Mouse (Mus musculus) liver, embryonic 13.5 days (tissue): ENCODE results near the gene Tmem233. TPM values are rescaled to one million over a fixed set of nuclear protein-coding genes. Genes with fewer than 3 reads are reported as not detected.

Experiments used
- ATAC-seq: fragments of 200-750 bp; cut with Nextera tagmentation; 2 replicates; pipeline ENCODE4 v1.8.0; 2017; ENCODE audit warnings: low read depth, mild to moderate bottlenecking, moderate number of reproducible peaks, moderate library complexity
- DNase-seq: peaks from one replicate; pipeline ENCODE4 v3.0.0; 2022
- H3K27ac ChIP-seq: fragments of 300-500 bp; sonication (generic); 2 replicates; pipeline ENCODE4 v1.5.1; 2015; ENCODE audit warnings: moderate library complexity, mild to moderate bottlenecking, inconsistent platforms
- H3K27me3 ChIP-seq: fragments of 300-500 bp; sonication (generic); 2 replicates; pipeline ENCODE4 v1.6.1; 2015; ENCODE audit warnings: mild to moderate bottlenecking, inconsistent platforms
- H3K36me3 ChIP-seq: fragments of 300-500 bp; sonication (generic); 2 replicates; pipeline ENCODE4 v1.6.1; 2015; ENCODE audit warnings: mild to moderate bottlenecking, inconsistent platforms
- H3K4me1 ChIP-seq: fragments of 300-500 bp; sonication (generic); replicated peaks from 2 replicates; pipeline ENCODE4 v1.6.1; 2015; ENCODE audit warnings: inconsistent platforms
- H3K4me2 ChIP-seq: fragments of 300-500 bp; sonication (generic); 2 replicates; pipeline ENCODE4 v1.6.1; 2015; ENCODE audit warnings: inconsistent platforms, mild to moderate bottlenecking, moderate library complexity
- H3K4me3 ChIP-seq: fragments of 300-500 bp; sonication (generic); replicated peaks from 2 replicates; pipeline ENCODE4 v1.5.1; 2015; ENCODE audit warnings: mild to moderate bottlenecking, inconsistent platforms
- H3K9ac ChIP-seq: fragments of 300-500 bp; sonication (generic); 2 replicates; pipeline ENCODE4 v1.6.1; 2015; ENCODE audit warnings: mild to moderate bottlenecking, inconsistent platforms
- H3K9me3 ChIP-seq: fragments of 300-500 bp; sonication (generic); replicated peaks from 2 replicates; pipeline ENCODE4 v1.6.1; 2016; ENCODE audit warnings: inconsistent platforms
- WGBS: fragments of 180-500 bp; shearing (Covaris S2); methylation state at CpG from one replicate; pipeline ENCODE4 v1.1.7; 2015; ENCODE audit not compliant: insufficient replicate concordance; 5-methylcytosine and 5-hydroxymethylcytosine counted together
- polyA plus RNA-seq: library from polyadenylated mRNA; unstranded; fragments of >200 nt; fragmentation: Nextera tagmentation; extraction: Ambion mirVana; gene quantifications from 2 replicates; pipeline ENCODE4 v1.2.1, GENCODE M21; 2015

The Tmem233 gene
- polyA plus RNA-seq, 1 experiment from 2014 or later, result not detected

DNA sequence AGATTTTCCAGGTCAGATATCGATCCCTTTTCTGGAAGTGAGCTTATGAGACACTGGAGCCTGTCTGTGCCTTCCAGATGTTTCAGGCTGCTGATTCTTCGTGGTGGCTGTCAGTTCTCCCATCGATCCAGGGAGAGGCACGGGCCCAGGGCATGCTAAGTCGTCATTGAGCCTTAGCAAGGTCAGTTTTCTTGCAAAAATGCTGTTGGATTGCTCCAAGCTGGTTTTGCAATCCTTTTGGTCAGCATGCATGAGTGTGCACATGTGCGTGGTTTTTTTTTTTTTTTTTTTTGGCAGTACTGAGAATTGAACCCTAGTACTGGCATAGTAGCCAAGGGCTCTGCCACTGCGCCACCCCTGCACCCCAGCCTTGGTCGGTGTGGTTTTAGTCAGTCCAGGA is 79.9 kb downstream of the Tmem233 start:
- H3K27ac ChIP-seq, result no peak overlapping the region
- DNase-seq (no peak), ATAC-seq (no peak)
- H3K9me3 ChIP-seq, result no peaks in the 10 kb centered on the region
- H3K4me1 ChIP-seq, result peaks cover 15% of the 10 kb centered on the region
- H3K4me2 ChIP-seq, result no peak overlapping the region
- no peak overlapping the region for H3K4me3 ChIP-seq
- WGBS, result 83% methylated on average over 8 of the region's 8 CpGs
- no peaks in the 10 kb centered on the region for H3K27me3 ChIP-seq
- H3K36me3 ChIP-seq, result peaks cover 94% of the 10 kb centered on the region
- H3K9ac ChIP-seq, result no peak overlapping the region

DNA sequence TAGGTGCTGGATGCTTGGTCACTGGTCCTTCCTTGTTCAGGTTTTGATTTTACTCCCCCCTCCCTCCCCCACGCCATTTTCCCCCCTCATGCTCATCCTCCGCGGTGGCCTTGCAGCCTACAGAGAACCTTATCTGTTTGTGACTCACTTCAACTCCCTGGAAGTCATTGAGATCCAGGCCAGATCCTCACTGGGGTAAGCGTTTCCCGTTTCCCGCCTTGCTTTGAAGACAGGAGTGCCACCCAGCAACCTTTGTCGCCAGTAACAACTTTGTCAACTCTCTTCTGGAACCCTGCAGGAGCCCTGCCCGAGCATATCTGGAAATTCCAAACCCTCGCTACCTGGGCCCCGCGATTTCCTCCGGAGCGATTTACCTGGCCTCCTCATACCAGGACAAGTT is 85.7 kb downstream of the Tmem233 start:
- no peaks in the 10 kb centered on the region for H3K4me1 ChIP-seq

DNA sequence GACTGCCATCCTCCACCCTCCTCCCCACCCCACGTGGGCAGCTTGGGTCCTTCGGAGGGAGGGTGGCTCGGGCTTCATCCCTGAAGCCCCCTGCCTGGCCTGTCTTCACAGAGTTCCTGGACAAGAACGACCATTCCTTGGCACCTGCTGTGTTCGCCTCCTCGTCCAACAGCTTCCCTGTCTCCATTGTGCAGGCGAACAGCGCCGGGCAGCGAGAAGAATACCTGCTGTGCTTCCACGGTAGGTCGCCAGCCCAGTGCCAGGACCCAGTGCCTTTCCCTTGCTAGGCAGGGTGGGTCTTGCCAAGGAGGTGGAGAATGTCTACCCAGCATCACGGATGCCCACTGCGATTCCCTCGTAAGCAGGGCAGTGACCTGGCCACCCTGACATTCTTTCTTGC is 88.9 kb downstream of the Tmem233 start:
- Histone ChIP-seq H3K4me3 (no peak overlapping the region), H3K27me3 (no peaks in the 10 kb centered on the region), H3K36me3 (peaks cover 95% of the 10 kb centered on the region), H3K4me1 (no peaks in the 10 kb centered on the region), H3K9me3 (no peaks in the 10 kb centered on the region), H3K4me2 (no peak overlapping the region), H3K27ac (no peak overlapping the region), H3K9ac (no peak overlapping the region)
- WGBS, result 91% methylated on average over 15 of the region's 15 CpGs
- DNase-seq (no peak), ATAC-seq (no peak)

More for the DNA sequence above, 85.7 kb downstream of the Tmem233 start:
- Histone ChIP-seq H3K27me3 (no peaks in the 10 kb centered on the region), H3K27ac (no peak overlapping the region), H3K4me3 (no peak overlapping the region), H3K36me3 (peaks cover 95% of the 10 kb centered on the region), H3K4me2 (no peak overlapping the region), H3K9me3 (no peaks in the 10 kb centered on the region), H3K9ac (no peak overlapping the region)
- 81% methylated on average over 13 of the region's 13 CpGs for WGBS
- DNase-seq, result no peak
- ATAC-seq, result no peak

DNA sequence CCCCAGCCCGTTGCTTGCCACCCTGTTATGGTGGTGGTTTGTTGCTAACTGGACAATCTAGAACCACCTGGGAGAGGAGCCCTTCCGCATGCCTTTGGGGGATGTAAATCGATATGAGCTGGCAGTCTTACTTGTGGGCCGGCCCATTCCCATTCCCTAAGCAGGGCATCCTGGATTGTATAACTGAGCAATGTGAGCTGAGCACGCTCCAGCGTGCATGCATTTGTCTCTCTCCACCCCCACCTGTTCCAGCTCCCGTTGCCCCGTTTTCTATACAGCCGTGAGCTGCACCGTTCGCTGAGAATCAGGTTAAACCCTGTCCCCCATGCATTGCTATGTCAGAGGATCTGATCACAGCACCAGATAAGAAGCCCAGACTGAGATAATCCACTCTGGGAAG is 91.3 kb downstream of the Tmem233 start:
- Histone ChIP-seq H3K36me3 (peaks cover 100% of the 10 kb centered on the region), H3K9ac (no peak overlapping the region), H3K9me3 (no peaks in the 10 kb centered on the region), H3K4me3 (no peak overlapping the region), H3K4me2 (no peak overlapping the region), H3K4me1 (no peaks in the 10 kb centered on the region), H3K27me3 (no peaks in the 10 kb centered on the region), H3K27ac (no peak overlapping the region)
- 97% methylated on average over 11 of the region's 11 CpGs for WGBS
- DNase-seq (no peak), ATAC-seq (no peak)

Other genes with a start within 250 kb of the Tmem233 start
- 39.4 and 41.3 TPM in 2 replicates for gene Cit, start 238.0 kb downstream of the Tmem233 start, polyA plus RNA-seq
- 76.1 and 81.9 TPM in 2 replicates for gene Prkab1, start 58.7 kb downstream of the Tmem233 start, polyA plus RNA-seq
- 0.05 TPM in 1 of 2 replicates, not detected in the other for gene Ccdc60, start 205.7 kb upstream of the Tmem233 start, polyA plus RNA-seq